Mouse (Mus musculus): ENCODE results near the gene Trappc11.
"Not testable (repeated sequence)": the region's sequence is repeated elsewhere in the genome, so short reads cannot be mapped to it uniquely, and the experiment has no call there.

Trappc11 gene

GRCm38 (mm10) chr8:47494602-47495153 is 38.6 kb downstream of the Trappc11 start:
- in situ Hi-C loops (cut with MboI, MseI): loop anchor here in 1 of 2 experiments (10.0 kb wide), 1 partner anchor 830 kb away; no protein-coding TSS in a partner anchor

DNA sequence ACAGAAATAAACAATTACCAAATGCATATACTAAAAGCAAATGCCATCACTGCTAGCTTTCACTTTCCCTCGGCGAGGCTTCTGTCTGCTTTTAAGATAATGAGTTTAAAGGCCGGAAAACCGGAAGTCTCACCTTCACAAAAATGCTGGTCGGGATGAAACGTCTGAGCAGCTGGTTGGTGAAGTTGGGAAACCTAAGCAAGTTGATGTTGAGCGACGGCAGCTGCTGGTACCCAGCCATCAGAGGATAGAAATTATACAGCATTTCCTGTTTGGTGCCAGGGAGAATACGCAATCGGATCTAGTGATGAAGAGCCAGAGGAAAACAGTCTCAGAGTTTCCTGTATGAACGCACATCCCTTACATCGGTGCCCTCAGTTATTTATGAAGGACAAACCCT is 40.2 kb downstream of the Trappc11 start:
- in situ Hi-C loops (cut with MboI, MseI): loop anchor here in 1 of 2 experiments (10.0 kb wide), 1 partner anchor 832 kb away; no protein-coding TSS in a partner anchor

DNA sequence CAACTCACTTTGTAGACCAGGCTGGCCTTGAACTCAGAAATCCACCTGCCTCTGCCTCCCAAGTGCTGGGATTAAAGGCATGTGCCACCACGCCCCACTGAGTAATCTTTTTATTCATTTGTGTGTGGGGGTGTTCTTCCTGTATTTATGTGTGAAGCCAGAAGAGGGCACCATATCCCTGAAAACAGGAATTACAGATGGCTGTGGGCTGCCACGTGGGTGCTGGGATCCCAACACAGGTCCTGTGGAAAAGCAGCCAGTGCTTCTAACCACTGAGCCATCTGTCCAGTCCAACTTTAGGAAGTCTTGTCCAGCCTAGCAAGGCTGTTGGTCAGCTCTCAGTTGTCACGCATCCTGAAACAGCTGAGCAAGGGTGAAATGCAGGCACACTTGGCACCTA is 46.0 kb downstream of the Trappc11 start:
- in situ Hi-C loops (cut with MboI, MseI): loop anchor here in 1 of 2 experiments (5.0 kb wide), 1 partner anchor 85 kb away; no protein-coding TSS in a partner anchor

DNA sequence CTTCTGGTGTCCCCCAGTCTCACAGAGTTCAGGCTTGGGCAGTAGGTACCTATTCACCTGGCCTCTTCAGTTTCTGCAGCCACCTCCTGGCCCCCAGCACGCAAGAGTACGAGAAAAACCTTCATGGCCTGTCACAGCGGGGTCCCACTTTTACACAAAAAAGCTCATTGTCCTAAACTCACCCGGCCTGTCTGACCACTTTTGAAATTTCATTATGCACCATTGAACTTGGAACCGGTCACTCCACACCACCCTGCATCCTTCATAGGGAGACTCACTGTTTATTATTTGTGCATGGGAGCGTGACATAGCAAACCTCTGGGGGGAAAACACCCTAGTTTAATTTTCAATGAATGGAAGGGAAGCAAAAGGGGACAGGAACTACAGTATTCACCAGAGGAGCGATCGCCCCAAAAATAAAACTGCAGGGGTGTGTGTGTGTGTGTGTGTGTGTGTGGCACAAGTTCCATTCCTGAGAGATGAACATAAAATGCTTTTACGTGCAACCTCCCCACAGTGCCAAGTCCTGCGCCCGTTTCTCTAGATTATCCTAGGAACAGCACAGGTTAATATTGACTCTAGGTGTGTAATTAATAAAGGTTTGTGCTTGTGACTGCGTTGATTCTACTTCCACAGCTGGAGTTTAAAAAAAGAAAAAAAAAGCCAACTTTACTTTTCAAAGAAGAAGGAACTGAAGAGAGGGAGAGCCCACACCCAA is 50.8 kb downstream of the Trappc11 start:
- in situ Hi-C loops (cut with MboI, MseI): no loop called here

DNA sequence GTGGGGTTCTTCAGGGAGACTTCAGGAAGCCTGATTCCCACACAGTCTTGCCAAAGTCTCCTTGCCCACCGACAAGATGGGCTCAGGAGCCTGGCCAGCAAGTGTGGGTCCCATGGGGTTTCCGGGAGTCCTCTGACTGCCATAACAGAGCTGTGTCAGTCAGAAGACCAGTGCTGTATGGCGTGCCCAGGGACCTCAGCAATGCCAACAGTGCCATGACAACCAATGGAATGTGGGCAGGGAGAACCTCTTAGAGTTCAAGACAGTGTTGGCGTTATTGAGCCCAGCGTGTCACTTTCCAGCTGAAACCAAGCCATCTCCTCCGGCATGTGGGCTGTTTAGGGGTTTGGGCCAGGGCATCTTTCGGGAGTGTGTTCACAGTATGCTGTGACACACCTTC is 53.2 kb downstream of the Trappc11 start:
- in situ Hi-C loops (cut with MboI, MseI): no loop called here

DNA sequence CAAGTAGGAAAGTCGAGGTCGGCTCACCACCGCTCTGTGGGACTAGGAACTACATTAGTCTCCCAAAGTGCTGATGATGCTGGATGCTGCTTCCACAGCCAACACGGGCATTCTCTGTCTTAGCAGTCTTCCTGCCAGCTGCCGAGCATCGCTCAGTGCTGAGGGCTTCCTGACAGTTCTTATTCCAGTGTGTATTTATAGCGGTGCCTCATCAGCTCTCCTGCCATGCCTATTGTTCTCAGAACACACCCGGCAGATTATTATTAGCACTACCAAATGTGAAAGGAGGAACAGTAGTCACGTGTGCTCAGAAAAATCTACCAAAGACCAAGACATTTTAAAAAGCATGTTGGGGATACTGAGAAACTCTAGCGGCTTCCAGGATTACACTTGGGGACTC is 71.6 kb downstream of the Trappc11 start:
- in situ Hi-C loops (cut with MboI, MseI): no loop called here

DNA sequence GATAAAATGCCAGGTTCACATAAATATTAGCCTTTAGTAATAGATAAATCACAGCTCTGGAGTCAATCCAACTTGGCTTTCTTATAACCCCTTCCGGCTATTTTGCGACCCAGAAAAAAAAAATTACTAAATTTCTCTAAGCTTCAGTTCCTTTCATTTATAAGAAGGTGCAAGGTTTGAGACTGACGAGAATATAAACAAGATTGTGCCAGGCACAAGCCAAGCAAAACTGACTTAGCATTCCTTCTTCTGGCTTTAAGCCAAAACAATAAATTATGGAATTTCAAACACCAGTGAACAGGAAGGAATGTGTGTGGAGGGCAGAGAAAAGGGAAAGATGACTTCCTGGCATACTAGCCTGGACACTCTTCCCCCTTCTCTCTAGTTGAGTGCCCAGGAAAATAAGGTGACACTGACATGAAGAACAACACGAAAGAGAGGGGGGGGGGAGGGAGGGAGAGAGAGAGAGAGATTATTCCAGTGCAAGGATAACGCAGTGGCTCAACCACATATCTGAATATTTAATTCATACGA is 74.0 kb downstream of the Trappc11 start:
- in situ Hi-C loops (cut with MboI, MseI): no loop called here

- in situ Hi-C loops (cut with MboI, MseI): no loop called here
Observed at GRCm38 (mm10) chr8:47458591-47458990, 74.7 kb downstream of the Trappc11 start.

GRCm38 (mm10) chr8:47449211-47449610 is 84.1 kb downstream of the Trappc11 start:
- in situ Hi-C loops (cut with MboI, MseI): not testable (repeated sequence)

- in situ Hi-C loops (cut with MboI, MseI): no loop called here
Observed at GRCm38 (mm10) chr8:47446312-47447046, 86.8 kb downstream of the Trappc11 start, which contains the start of gene Stox2. Gene Stox2, minus strand, starts transcription at chr8:47446362.
